Mouse (Mus musculus) kidney, adult 8-10 months (tissue): ENCODE data around the gene Zfp52.

Experiments
- DNase-seq, 2 experiments: peaks; one replicate each; pipeline ENCODE4 v3.0.0; 2022

Zfp52 gene

DNA sequence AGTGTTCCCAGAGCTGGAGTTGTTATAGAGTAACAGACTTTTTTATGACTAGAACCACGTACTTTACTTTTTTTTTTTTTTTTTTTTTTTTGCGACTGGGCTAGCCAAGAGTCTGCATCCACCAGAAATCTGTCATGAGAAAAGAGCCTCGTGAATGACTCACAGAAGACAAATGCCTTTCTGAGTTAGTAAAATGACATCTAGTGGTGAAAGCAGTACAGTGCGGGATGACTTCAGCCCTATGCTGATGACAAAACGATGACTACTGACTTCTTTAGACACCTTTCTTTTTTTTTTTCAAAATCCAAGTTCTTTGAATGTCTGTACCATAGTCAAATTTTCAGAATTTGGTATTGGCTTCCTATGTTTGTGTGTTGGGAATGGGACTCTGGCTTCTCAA, 30.9 kb downstream of the Zfp52 start:
- peak; percentile 43 to 52 for DNase-seq

DNA sequence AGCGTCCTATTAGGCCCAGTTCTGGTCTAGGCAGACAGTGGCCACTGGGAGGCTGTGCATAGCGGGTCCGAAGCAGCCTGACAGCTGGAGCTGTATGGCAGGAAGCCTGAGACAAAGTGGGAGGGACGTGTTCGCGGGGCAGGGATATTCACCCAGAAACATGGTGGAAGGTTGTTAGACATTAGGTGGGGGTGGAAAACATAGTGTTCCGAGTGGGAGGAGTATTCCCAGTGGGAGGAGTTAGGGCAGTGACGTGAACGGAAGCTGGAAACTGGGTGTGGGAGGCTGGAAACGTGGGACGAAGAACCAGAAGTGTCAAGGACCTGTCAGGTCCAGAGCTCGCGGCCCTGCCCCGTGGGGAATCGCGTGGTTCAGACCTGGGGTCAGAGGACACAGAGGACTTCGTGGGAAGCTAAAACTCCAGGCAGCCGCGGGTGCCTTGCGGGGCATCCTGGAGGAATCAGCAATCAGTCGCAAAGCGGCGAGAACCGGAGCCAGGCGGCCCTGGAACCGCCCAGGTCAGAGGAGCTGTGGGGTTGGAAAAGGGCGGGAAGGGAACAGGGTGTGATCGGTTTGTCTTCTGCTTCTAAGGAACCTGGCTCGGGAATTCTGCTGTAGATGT, 31.5 kb downstream of the Zfp52 start, which contains the start of gene Zfp948:
TSS of gene Zfp948 (plus strand) at position 281 of the 622 bp plus-strand sequence.
- DNase-seq: peak; percentile 85

DNA sequence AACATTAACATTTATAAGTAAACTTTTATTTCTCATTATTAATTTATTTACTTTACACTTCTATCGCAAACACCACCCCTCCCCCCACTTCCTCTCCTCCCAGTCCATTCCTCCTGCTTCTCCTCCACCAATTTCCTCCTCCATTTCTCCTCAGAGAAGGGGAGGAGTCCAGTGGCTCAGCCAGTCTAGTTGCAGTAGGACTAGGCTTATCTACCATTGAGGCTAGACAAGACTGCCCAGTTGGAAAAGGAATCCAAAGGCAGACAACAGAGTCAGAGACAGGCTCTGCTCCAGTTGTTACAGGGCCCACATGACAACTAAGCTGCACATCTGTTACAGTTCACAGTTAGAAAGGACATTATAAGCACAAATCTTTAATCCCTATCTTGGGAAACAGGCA, 32.4 kb downstream of the Zfp52 start:
- DNase-seq: peak; percentile 4 to 8

DNA sequence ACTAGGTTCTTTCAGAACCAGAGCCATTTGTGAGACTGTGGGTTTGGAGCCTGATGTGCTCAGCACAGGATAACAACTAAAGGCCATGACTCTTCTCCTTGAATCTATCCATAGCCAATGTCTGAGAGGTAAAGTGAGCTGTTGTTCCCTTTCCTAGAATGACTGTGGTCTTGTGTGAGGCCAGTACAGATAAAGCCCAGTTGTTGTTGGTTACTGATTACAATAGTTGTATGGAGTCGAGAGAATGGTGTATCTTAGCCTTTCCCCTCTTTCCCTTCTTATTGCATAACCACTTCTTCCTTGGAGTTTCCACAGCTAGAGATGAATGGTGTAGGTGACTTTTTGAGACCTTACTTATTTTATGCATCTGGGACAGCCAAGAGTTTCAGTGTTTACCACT, 43.7 kb downstream of the Zfp52 start:
- DNase-seq: no peak

DNA sequence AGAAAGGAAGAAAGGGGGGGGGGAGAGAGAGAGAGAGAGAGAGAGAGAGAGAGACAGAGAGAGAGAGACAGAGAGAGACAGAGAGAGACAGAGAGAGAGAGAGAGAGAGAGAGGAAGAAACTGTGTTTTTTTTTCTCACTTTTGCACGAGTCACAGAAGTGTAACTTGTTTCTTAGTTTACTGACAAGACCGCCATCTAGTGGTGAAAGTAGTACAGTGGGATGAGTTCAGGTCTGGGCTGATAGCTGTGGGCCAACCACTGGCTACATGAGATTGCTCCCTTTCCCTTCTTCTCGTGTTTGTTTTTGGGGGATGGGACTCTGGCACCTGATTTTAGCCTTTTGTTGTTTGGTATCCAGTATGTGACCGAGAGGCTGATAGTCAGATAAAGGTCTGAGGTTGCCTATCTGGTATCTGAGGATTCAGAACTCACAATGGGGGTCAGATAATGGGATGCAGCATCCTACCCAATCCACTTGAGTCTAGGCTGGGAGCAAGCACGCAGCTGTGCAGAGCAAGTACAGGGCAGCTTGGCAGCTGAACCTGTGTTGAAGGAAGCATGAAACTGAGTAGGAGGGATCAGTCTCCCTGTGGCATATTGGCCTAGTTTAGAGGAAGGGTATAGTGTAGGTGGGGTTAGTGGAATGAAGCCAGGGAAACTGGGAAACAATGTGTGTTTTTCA, 44.3 kb downstream of the Zfp52 start:
- DNase-seq: peak; percentile 34 to 37

DNA sequence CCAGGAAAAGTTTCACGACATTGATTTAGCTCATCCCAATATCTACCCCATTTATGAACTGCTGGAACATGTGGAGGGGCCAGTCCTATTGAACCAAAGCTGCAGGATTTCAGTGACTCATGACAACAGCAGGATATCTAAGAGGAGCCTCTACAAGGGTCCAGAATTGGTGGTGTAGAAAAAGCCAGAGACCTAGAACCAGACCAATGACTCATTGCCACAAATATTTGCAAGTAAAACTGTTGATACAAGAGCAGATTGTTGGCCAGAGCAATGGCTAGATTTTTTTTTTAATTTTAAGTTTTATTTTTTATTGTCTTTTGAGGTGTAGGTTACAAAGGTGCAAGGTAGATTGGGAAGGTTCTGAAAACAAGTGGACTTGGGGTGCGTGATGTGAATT, 50.2 kb downstream of the Zfp52 start:
- no peak for DNase-seq
